40 mouse cellular contexts compared by ENCODE assay signal in genomic region chr7:106640839-106641238, GRCm38 (mm10). TPM values are rescaled to one million over a fixed set of nuclear protein-coding genes. Genes with fewer than 3 reads are reported as not detected.
DNase-seq lines count a peak whose midpoint lies in the region; ATAC-seq and TF ChIP-seq lines count a peak whose summit lies in the region.
"Had no signal": no experiment of that assay in that cellular context is flagged by ENCODE, and none has a peak within 500 bp of the region (broad histone marks: within the 10 kb centered on the region; RNA-seq: fewer than 3 reads in every experiment).

No protein-coding gene starts in this region.

- no peak for TF ChIP-seq CTCF in MEL (IDR thresholded peaks at IDR 0.05 in 2 of 3, conservative IDR thresholded peaks at IDR 0.05 in 1 of 3; ENCODE audit: control insufficient read depth in 1 of 3, insufficient read depth in 1 of 3, low read depth in 2 of 3, low read length in 3 of 3, poor library complexity in 1 of 3, severe bottlenecking in 1 of 3)

- no peaks in the 10 kb centered on the region for H3K79me2 ChIP-seq in MEL (ENCODE audit: control insufficient read depth, insufficient read depth, low read length, poor library complexity)

- no peaks in the 10 kb centered on the region for H3K27me3 ChIP-seq in MEL (ENCODE audit: control insufficient read depth in 1 of 2, insufficient read depth in 2 of 2, low read length in 2 of 2)
- H3K27me3 ChIP-seq in liver, embryonic 13.5 days: no peaks in the 10 kb centered on the region
- H3K27me3 ChIP-seq in hindbrain, embryonic 12.5 days: no peaks in the 10 kb centered on the region
- H3K27me3 ChIP-seq: intestine, embryonic 15.5 days; lung, embryonic 15.5 days had no signal

- peak; percentile 79 for ATAC-seq in liver, embryonic 13.5 days (ENCODE audit: low read depth)
- ATAC-seq in megakaryocyte, adult 5-6 weeks (ENCODE audit: poor library complexity, severe bottlenecking): peak; percentile 37
- ATAC-seq in hindbrain, embryonic 12.5 days (ENCODE audit: low FRiP score): no peak
- ATAC-seq: CD4-positive, CD25-positive, alpha-beta regulatory T cell, adult 4 months; forebrain, embryonic 16.5 days; hindbrain, postnatal 0 days; intestine, embryonic 15.5 days had no signal

- H3K27ac ChIP-seq in MEL (ENCODE audit: control insufficient read depth, low read depth, low read length): peak overlapping the region; percentile 28; the same call in 1 of the 2 replicates
- no peak overlapping the region for H3K27ac ChIP-seq in liver, embryonic 13.5 days
- H3K27ac ChIP-seq in hindbrain, embryonic 12.5 days: no peak overlapping the region
- H3K27ac ChIP-seq: hindbrain, postnatal 0 days; intestine, embryonic 15.5 days; lung, embryonic 15.5 days had no signal

- no peaks in the 10 kb centered on the region for H3K9me3 ChIP-seq in MEL (replicated peaks; ENCODE audit: insufficient read depth, low read length)
- H3K9me3 ChIP-seq in liver, embryonic 13.5 days (replicated peaks): no peaks in the 10 kb centered on the region
- H3K9me3 ChIP-seq in hindbrain, embryonic 12.5 days (replicated peaks): no peaks in the 10 kb centered on the region
- H3K9me3 ChIP-seq: intestine, embryonic 15.5 days; lung, embryonic 15.5 days had no signal

- H3K4me1 ChIP-seq in MEL (ENCODE audit: control insufficient read depth in 1 of 2, insufficient read depth in 2 of 2, low read length in 2 of 2): peaks cover 0 to 4% of the 10 kb centered on the region in 2 experiments; a peak in 1 of 4 replicates
- no peaks in the 10 kb centered on the region for H3K4me1 ChIP-seq in liver, embryonic 13.5 days (replicated peaks)
- no peaks in the 10 kb centered on the region for H3K4me1 ChIP-seq in hindbrain, embryonic 12.5 days
- H3K4me1 ChIP-seq: intestine, embryonic 15.5 days; lung, embryonic 15.5 days had no signal

- peaks cover 0 to 7% of the 10 kb centered on the region in 2 experiments; a peak in 2 of 4 replicates for H3K36me3 ChIP-seq in MEL (ENCODE audit: control insufficient read depth in 1 of 2, insufficient read depth in 2 of 2, low read length in 2 of 2)
- no peaks in the 10 kb centered on the region for H3K36me3 ChIP-seq in liver, embryonic 13.5 days
- H3K36me3 ChIP-seq in hindbrain, embryonic 12.5 days: no peaks in the 10 kb centered on the region
- H3K36me3 ChIP-seq: intestine, embryonic 15.5 days; lung, embryonic 15.5 days had no signal

- no peak for TF ChIP-seq RAD21 in MEL (IDR thresholded peaks at IDR 0.05; ENCODE audit: low read depth, low read length)

- TF ChIP-seq POLR2A in MEL (IDR thresholded peaks at IDR 0.05; ENCODE audit: control insufficient read depth in 1 of 2, insufficient read depth in 1 of 2, low read depth in 1 of 2, low read length in 2 of 2, poor library complexity in 1 of 2): no peak

- DNase-seq in 416B (ENCODE audit: low read depth) (peak; percentile 10), MEL (ENCODE audit: low read depth, low spot score) (peak; percentile 61)
- no peak for DNase-seq in liver, embryonic 13.5 days
- no peak for DNase-seq in urinary bladder, postnatal 10 days (ENCODE audit: low spot score)
- DNase-seq in layer of hippocampus, postnatal 25 days (ENCODE audit: extremely low spot score in 1 of 2, low spot score in 1 of 2): no peak
- DNase-seq in lung, postnatal 25 days (ENCODE audit: low spot score): no peak
- DNase-seq: adrenal gland, postnatal 10 days; cerebellum, adult 11 months; cerebellum, adult 9-10 months; heart, postnatal 14 days; kidney, adult 2 months; kidney, postnatal 36 days; layer of hippocampus, postnatal 36 days; left cerebral cortex, postnatal 4 days; lung, postnatal 4 days; retina, postnatal 1 day; right cerebral cortex, postnatal 14 days; thymus, postnatal 14 days had no signal

- no peak overlapping the region for H3K9ac ChIP-seq in MEL (ENCODE audit: control insufficient read depth, low read depth, low read length, poor library complexity, severe bottlenecking)
- no peak overlapping the region for H3K9ac ChIP-seq in liver, embryonic 13.5 days
- H3K9ac ChIP-seq in hindbrain, embryonic 12.5 days: no peak overlapping the region
- H3K9ac ChIP-seq: intestine, embryonic 15.5 days; lung, embryonic 15.5 days had no signal

- no peak overlapping the region for H3K4me2 ChIP-seq in liver, embryonic 13.5 days
- no peak overlapping the region for H3K4me2 ChIP-seq in hindbrain, embryonic 12.5 days (replicated peaks)
- H3K4me2 ChIP-seq: intestine, embryonic 15.5 days; lung, embryonic 15.5 days; midbrain, embryonic 11.5 days had no signal

- TF ChIP-seq EP300 in MEL (IDR thresholded peaks at IDR 0.05; ENCODE audit: low read depth in 1 of 2, low read length in 2 of 2): peak; percentile 50 to 73

- H3K4me3 ChIP-seq in MEL (ENCODE audit: control insufficient read depth in 1 of 2, insufficient read depth in 1 of 2, low read depth in 2 of 2, low read length in 2 of 2): no peak overlapping the region; a peak in 1 of 4 replicates
- no peak overlapping the region for H3K4me3 ChIP-seq in liver, embryonic 13.5 days (replicated peaks)
- no peak overlapping the region for H3K4me3 ChIP-seq in hindbrain, embryonic 12.5 days
- H3K4me3 ChIP-seq: erythroblast, embryonic 14.5 days; intestine, embryonic 15.5 days; lung, embryonic 15.5 days had no signal

- WGBS in liver, embryonic 13.5 days (ENCODE audit: insufficient replicate concordance): 16% methylated on average over 1 of the region's 1 CpGs
- WGBS in hindbrain, embryonic 12.5 days: 95% methylated on average over 1 of the region's 1 CpGs

TF ChIP-seq in MEL, 35 proteins besides CTCF, POLR2A, EP300 and RAD21:
- TF ChIP-seq ETS1 (IDR thresholded peaks at IDR 0.05; ENCODE audit: low read depth, low read length) (peak; percentile 61; the same call in 1 of the 2 replicates), ZC3H11A (IDR thresholded peaks at IDR 0.05; ENCODE audit: low read depth, low read length) (no peak), ELF1 (IDR thresholded peaks at IDR 0.05; ENCODE audit: low read depth, low read length) (peak; percentile 15; the same call in 1 of the 2 replicates), HCFC1 (IDR thresholded peaks at IDR 0.05; ENCODE audit: low read depth, low read length) (0 out of 2 replicates have a peak, but pooled peaks have one; percentile 4), ZKSCAN1 (IDR thresholded peaks at IDR 0.05; ENCODE audit: low read depth, low read length) (no peak), ZMIZ1 (IDR thresholded peaks at IDR 0.05; ENCODE audit: low read depth, low read length) (no peak), MYB (IDR thresholded peaks at IDR 0.05; ENCODE audit: low read depth, low read length) (peak; percentile 50), TCF12 (IDR thresholded peaks at IDR 0.05; ENCODE audit: low read depth, low read length) (peak; percentile 64), SIN3A (IDR thresholded peaks at IDR 0.05; ENCODE audit: low read length) (no peak; the same call in 1 of the 2 replicates), RCOR1 (IDR thresholded peaks at IDR 0.05; ENCODE audit: low read depth, low read length) (peak; percentile 44)

RNA-seq across cellular contexts. Expression of gene Olfr693, which starts 39.5 kb away (rescaled TPM):
- not detected in 2 replicates for total RNA-seq in MEL (2012; rRNA removed)
- not detected for polyA plus RNA-seq in MEL (2012; ENCODE audit: insufficient read depth in 1 of 2, insufficient read length in 2 of 2, low read depth in 1 of 2, low replicate concordance in 2 of 2, missing spikeins in 1 of 2)
- not detected in 2 replicates for polyA plus RNA-seq in liver, embryonic 13.5 days (2015; fragmentation: Nextera tagmentation; extraction: Ambion mirVana)
- not detected in 2 replicates for total RNA-seq in megakaryocyte, adult 5-6 weeks (2015)
- not detected in 2 replicates for total RNA-seq in megakaryocyte, adult 5-6 weeks (2017)
- total RNA-seq in layer of hippocampus, postnatal 25 days (2021): not detected
- polyA plus RNA-seq in hindbrain, embryonic 12.5 days (2016; fragmentation: Nextera tagmentation; extraction: Ambion mirVana): not detected in 2 replicates
- total RNA-seq: adrenal gland, postnatal 10 days; gastrocnemius, adult 8-10 months; gastrocnemius, postnatal 4 days; heart, postnatal 14 days; layer of hippocampus, adult 8-10 months; layer of hippocampus, postnatal 36 days; left cerebral cortex, postnatal 4 days; midbrain, postnatal 0 days had no signal
- polyA plus RNA-seq: CD4-positive, CD25-positive, alpha-beta regulatory T cell, adult 4 months; embryonic facial prominence, embryonic 14.5 days; erythroblast, embryonic 14.5 days; forebrain, embryonic 11.5 days; forebrain, embryonic 16.5 days; heart, embryonic 14.5 days; hindbrain, embryonic 11.5 days; hindbrain, postnatal 0 days; intestine, embryonic 15.5 days; kidney, adult 2 months; kidney, embryonic 16.5 days; limb, embryonic 14.5 days; lung, embryonic 15.5 days; midbrain, embryonic 11.5 days; midbrain, postnatal 0 days; neural tube, embryonic 14.5 days; small intestine, adult 2 months; stomach, embryonic 16.5 days had no signal

RNA-seq across cellular contexts. Expression of gene Olfr694, which starts 50.8 kb away (rescaled TPM):
- total RNA-seq in MEL (2012; rRNA removed): not detected in 2 replicates
- polyA plus RNA-seq in MEL (2012; ENCODE audit: insufficient read depth in 1 of 2, insufficient read length in 2 of 2, low read depth in 1 of 2, low replicate concordance in 2 of 2, missing spikeins in 1 of 2): not detected
- not detected in 2 replicates for polyA plus RNA-seq in liver, embryonic 13.5 days (2015; fragmentation: Nextera tagmentation; extraction: Ambion mirVana)
- 0.04 TPM in 1 of 2 replicates, not detected in the other for total RNA-seq in megakaryocyte, adult 5-6 weeks (2015)
- not detected in 2 replicates for total RNA-seq in megakaryocyte, adult 5-6 weeks (2017)
- not detected for total RNA-seq in layer of hippocampus, postnatal 25 days (2021)
- polyA plus RNA-seq in hindbrain, embryonic 12.5 days (2016; fragmentation: Nextera tagmentation; extraction: Ambion mirVana): not detected in 2 replicates
- total RNA-seq: adrenal gland, postnatal 10 days; gastrocnemius, adult 8-10 months; gastrocnemius, postnatal 4 days; heart, postnatal 14 days; hindbrain, postnatal 0 days; layer of hippocampus, adult 8-10 months; layer of hippocampus, postnatal 36 days; left cerebral cortex, postnatal 4 days; midbrain, postnatal 0 days had no signal
- polyA plus RNA-seq: CD4-positive, CD25-positive, alpha-beta regulatory T cell, adult 4 months; embryonic facial prominence, embryonic 14.5 days; erythroblast, embryonic 14.5 days; forebrain, embryonic 11.5 days; forebrain, embryonic 16.5 days; heart, embryonic 14.5 days; hindbrain, embryonic 11.5 days; hindbrain, postnatal 0 days; intestine, embryonic 15.5 days; kidney, adult 2 months; kidney, embryonic 16.5 days; limb, embryonic 14.5 days; lung, embryonic 15.5 days; midbrain, embryonic 11.5 days; midbrain, postnatal 0 days; neural tube, embryonic 14.5 days; small intestine, adult 2 months; stomach, embryonic 16.5 days had no signal

Comparison
In these comparisons a context has a peak if more than half of its experiments do, and no peak if none do; other contexts are left out.
1. DNase-seq: peak in 416B (single experiment) and MEL (single experiment); none in liver, embryonic 13.5 days (single experiment), urinary bladder, postnatal 10 days (single experiment), layer of hippocampus, postnatal 25 days (0 of 2) and lung, postnatal 25 days (single experiment).